Mouse (Mus musculus) midbrain, postnatal 0 days (tissue): Measurements from ENCODE around the gene Tubgcp2. TPM values are rescaled to one million over a fixed set of nuclear protein-coding genes. Genes with fewer than 3 reads are reported as not detected.
A peak's percentile ranks its signal among the peaks of the same experiment; 100 is the strongest.

ENCODE experiments used
- ATAC-seq: fragments of 200-750 bp; cut with Nextera tagmentation; 2 replicates; pipeline ENCODE4 v1.8.0; 2017; ENCODE audit warnings: moderate number of reproducible peaks, mild to moderate bottlenecking, moderate TSS enrichment, moderate library complexity; ENCODE audit not compliant: low FRiP score
- DNase-seq: peaks from one replicate; pipeline ENCODE4 v3.0.0-alpha.2; 2015; ENCODE audit warnings: low spot score
- H3K27ac ChIP-seq: fragments of 300-500 bp; sonication (generic); 2 replicates; pipeline ENCODE4 v1.5.1; 2014; ENCODE audit warnings: low read depth, mild to moderate bottlenecking, low read length, mixed read lengths
- H3K27me3 ChIP-seq: fragments of 300-500 bp; sonication (generic); 2 replicates; pipeline ENCODE4 v1.6.1; 2014; ENCODE audit warnings: low read length, control low read depth, mixed read lengths; ENCODE audit not compliant: insufficient read depth
- H3K36me3 ChIP-seq: fragments of 300-500 bp; sonication (generic); 2 replicates; pipeline ENCODE4 v1.6.1; 2014; ENCODE audit warnings: low read length, control low read depth, mixed read lengths; ENCODE audit not compliant: insufficient read depth
- H3K4me1 ChIP-seq: fragments of 300-500 bp; sonication (generic); 2 replicates; pipeline ENCODE4 v1.6.1; 2014; ENCODE audit warnings: mild to moderate bottlenecking, control low read depth, antibody characterized with exemption, low read length, mixed read lengths; ENCODE audit not compliant: insufficient read depth
- H3K4me2 ChIP-seq: fragments of 300-500 bp; sonication (generic); 2 replicates; pipeline ENCODE4 v1.6.1; 2014; ENCODE audit warnings: low read depth, mild to moderate bottlenecking, low read length, mixed read lengths; ENCODE audit not compliant: poor library complexity, severe bottlenecking
- H3K4me3 ChIP-seq: fragments of 300-500 bp; sonication (generic); 2 replicates; pipeline ENCODE4 v1.5.1; 2014; ENCODE audit warnings: low read depth, mild to moderate bottlenecking, low read length, moderate library complexity
- H3K9ac ChIP-seq: fragments of 300-500 bp; sonication (generic); replicated peaks from 2 replicates; pipeline ENCODE4 v1.6.1; 2014; ENCODE audit warnings: mild to moderate bottlenecking, low read length, moderate library complexity, mixed read lengths; ENCODE audit not compliant: poor library complexity, severe bottlenecking
- H3K9me3 ChIP-seq: fragments of 300-500 bp; sonication (generic); 2 replicates; pipeline ENCODE4 v1.6.1; 2016; ENCODE audit warnings: low read length, control low read depth
- CTCF ChIP-seq: IDR thresholded peaks from 2 replicates; pipeline ENCODE4 v1.5.1; 2016; ENCODE audit warnings: antibody characterized with exemption, mild to moderate bottlenecking
- WGBS: fragments of 180-500 bp; shearing (Covaris S2); extraction: QIAGEN DNeasy Blood & Tissue Kit; methylation state at CpG from one replicate; pipeline ENCODE4 v1.1.7; 2014; 5-methylcytosine and 5-hydroxymethylcytosine counted together
- polyA plus RNA-seq: library from polyadenylated mRNA; unstranded; fragments of >200 nt; fragmentation: Nextera tagmentation; extraction: Ambion mirVana; gene quantifications from 2 replicates; pipeline ENCODE4 v1.2.1, GENCODE M21; 2015
- total RNA-seq: library from RNA; depleted of rRNA; stranded (reverse); fragments of >200 nt; gene quantifications from 2 replicates; pipeline ENCODE4 v1.2.3, GENCODE M21; 2014

Gene Tubgcp2
- total and polyA plus RNA-seq, 2 experiments from 2014 or later = 61.6 to 66.9 TPM

DNA sequence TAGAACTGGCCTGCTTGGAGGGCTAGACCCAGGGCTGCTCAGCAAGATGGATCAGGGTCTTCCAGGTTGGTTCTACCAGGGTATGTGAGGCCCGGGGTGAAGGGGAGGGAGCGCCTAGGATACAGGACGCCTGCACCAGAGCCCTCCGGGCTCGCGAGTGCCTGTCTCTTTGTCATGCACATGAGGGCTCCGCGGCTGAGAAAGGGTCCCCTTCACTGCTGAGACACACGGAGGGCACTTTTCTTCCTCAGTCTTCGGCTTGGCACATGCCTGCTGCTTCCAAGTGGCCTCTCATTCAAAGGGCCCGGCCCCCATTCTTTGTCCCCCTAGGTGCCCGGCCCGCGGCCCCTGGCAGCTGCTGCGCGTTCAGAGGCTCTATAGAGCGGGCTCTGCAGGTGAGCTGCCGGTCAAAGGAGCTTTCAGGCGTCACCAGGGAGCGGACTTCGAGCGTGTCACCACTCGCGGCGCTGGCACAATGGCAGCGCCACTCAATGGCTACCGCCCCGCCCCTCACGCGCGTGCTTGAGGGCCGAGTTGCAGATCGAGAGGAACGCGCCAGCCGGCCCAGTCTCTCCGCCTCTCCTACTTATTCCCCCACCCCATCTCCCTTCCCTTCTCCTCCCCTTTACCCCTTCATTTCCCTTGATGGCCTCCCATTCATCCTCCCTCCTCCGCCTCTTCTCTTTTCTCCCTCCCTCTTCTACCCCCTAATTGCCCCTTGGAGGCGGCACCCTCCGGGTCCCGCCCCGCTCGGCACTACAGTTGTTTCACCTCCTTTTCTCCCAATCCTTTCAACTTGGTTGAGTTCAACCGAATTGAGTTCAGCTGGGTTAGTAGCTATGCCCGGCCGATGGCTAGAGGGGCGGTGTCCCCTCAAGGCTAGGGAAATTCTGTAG is 24.7 kb upstream of the Tubgcp2 start:
- Histone ChIP-seq H3K9ac (peak overlapping the region; percentile 61), H3K9me3 (no peaks in the 10 kb centered on the region), H3K27ac (no peak overlapping the region), H3K4me3 (peak overlapping the region; percentile 34), H3K4me1 (peaks cover 6% of the 10 kb centered on the region), H3K27me3 (peaks cover 26% of the 10 kb centered on the region), H3K36me3 (no peaks in the 10 kb centered on the region), H3K4me2 (peak overlapping the region; percentile 79)
- WGBS = 1% methylated on average over 46 of the region's 47 CpGs
- ATAC-seq (peak; percentile 20; the same call in 1 of the 2 replicates), DNase-seq (peak; percentile 82)
- no peak for TF ChIP-seq CTCF

DNA sequence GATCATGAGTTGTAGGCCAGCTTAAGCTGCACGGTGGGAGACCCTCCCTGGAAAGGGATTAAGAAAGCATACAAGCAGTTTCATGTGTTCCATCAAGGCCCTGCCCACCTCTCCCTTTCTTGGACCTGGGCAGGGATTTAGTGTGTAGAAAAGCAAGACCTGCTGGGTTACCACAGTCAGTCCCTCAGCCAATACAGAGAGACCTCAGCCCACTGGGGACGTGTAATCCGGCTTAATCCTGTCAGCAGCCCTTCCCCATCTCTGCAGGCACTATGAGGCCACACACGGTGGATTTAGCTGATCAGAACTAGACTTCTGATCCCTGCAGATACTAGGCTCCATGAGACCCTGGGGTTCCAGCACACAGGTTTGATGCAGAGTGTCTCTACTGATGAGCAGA is 23.1 kb upstream of the Tubgcp2 start:
- Histone ChIP-seq H3K27ac (no peak overlapping the region), H3K4me3 (no peak overlapping the region), H3K9me3 (no peaks in the 10 kb centered on the region), H3K36me3 (no peaks in the 10 kb centered on the region), H3K4me2 (no peak overlapping the region), H3K27me3 (peaks cover 28% of the 10 kb centered on the region), H3K4me1 (peaks cover 6% of the 10 kb centered on the region), H3K9ac (no peak overlapping the region)
- WGBS = 24% methylated on average over 4 of the region's 4 CpGs
- ATAC-seq (no peak), DNase-seq (peak; percentile 24)
- TF ChIP-seq CTCF = no peak

DNA sequence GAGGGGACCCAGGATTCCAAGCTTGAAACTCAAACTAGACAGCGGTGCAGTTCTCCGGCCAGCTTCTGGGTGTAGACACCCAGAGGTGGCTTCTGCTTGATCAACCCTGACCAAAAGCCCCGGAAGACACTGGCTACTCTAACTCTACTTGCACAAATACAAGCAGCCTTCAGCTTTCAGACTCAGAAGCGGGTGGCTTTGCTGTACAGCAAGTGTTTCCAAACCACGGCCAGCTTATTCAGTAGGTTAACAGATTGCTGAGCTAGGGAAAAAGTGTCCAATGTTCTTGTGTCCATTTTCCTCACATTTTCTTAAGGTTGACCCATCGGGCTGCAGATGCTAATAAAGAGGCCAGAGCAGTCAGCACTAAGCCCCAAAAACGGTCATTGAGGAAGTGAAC is 22.1 kb upstream of the Tubgcp2 start:
- no peak for ATAC-seq
- H3K9ac ChIP-seq = peak overlapping the region; percentile 76
- H3K27ac ChIP-seq = peak overlapping the region; percentile 57; the same call in 1 of the 2 replicates
- peak overlapping the region; percentile 49 for H3K4me3 ChIP-seq
- peaks cover 23% of the 10 kb centered on the region for H3K27me3 ChIP-seq
- H3K4me1 ChIP-seq = peaks cover 6% of the 10 kb centered on the region
- no peak for DNase-seq
- no peaks in the 10 kb centered on the region for H3K9me3 ChIP-seq
- peak overlapping the region; percentile 85 for H3K4me2 ChIP-seq
- WGBS = 10% methylated on average over 7 of the region's 7 CpGs
- H3K36me3 ChIP-seq = no peaks in the 10 kb centered on the region
- no peak for TF ChIP-seq CTCF

DNA sequence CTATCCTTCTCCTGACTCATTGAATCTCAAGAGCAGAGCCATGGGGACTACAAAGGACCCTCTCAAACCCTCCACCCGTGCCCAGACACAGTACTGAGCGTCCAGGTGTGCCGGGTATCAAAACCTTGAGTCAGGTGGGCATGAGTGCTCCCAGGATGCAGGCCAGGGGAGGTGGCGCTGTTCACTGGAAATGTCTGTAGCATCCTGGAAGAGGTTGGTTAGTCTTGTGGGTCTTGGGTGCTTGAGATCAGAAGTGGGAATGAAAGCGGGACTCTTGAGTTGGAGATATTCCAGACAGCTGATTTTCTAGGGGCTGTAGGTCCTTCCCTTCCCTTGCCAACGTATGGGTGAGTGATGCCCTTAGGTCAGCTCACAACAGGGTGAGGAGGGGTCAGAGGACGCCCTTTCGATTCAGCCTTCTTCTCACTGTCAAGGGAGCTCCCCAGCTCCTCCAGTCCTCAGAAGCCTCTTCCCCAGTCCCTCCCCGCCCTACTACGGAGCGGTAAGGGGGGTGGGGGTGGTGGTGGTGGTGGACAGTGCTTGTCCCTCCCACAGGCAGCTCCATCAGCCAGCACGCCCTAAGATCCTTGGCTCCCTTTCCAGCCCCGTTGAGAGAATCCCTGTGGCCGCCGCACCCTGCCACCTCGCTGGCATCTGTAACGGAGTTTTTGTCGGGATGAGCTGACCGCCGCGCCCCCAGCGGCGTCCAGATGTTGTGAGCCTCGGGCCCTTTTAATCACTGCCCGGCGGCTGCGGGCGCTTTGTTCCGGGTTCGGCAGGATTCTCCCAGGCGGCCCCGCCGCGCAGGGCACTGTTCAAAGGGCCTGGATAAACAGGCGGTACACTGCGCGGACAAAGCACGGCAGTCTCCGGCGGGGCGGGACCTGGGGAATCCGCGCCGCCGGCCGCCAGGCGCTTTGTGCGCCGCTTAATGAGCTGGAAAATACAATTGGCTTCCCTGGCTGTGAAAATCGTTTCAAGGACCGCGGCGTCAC is 21.2 kb upstream of the Tubgcp2 start:
- Histone ChIP-seq H3K4me1 (peaks cover 6% of the 10 kb centered on the region), H3K9ac (peak overlapping the region; percentile 76), H3K27ac (peak overlapping the region; percentile 57), H3K9me3 (no peaks in the 10 kb centered on the region), H3K4me2 (peak overlapping the region; percentile 85), H3K4me3 (peak overlapping the region; percentile 49), H3K27me3 (peaks cover 25% of the 10 kb centered on the region), H3K36me3 (no peaks in the 10 kb centered on the region)
- WGBS = 3% methylated on average over 52 of the region's 53 CpGs
- ATAC-seq = peak; percentile 66
- peak; percentile 78 for DNase-seq
- peak; percentile 50 for TF ChIP-seq CTCF

DNA sequence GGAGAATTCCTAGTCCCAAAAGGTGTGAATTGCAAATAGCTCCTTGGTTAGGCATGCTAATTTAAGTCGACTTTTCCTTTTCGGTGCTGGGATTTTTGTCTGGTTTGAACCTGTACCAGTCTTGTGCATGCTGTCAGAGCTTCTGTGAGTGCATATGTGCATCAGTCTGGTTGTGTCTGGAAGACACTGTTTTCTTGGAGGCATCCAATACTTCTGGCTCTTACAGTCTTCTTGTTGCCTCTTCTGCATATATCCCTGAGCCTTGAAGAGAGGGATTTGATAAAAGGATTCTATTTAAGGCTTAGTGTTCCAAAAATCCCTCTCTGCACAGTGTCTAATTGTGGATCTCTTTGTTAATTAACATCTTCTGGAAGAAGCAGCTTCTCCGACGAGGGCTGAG is 17.7 kb upstream of the Tubgcp2 start:
- DNase-seq (no peak), ATAC-seq (no peak)
- TF ChIP-seq CTCF = no peak
- WGBS = 85% methylated on average over 4 of the region's 4 CpGs
- Histone ChIP-seq H3K4me2 (no peak overlapping the region), H3K27me3 (peaks cover 50% of the 10 kb centered on the region), H3K27ac (no peak overlapping the region), H3K9me3 (no peaks in the 10 kb centered on the region), H3K36me3 (no peaks in the 10 kb centered on the region), H3K9ac (no peak overlapping the region), H3K4me1 (peaks cover 6% of the 10 kb centered on the region), H3K4me3 (no peak overlapping the region)
